Mouse (Mus musculus): ENCODE measurements around the gene Rpl3. TPM values are rescaled to one million over a fixed set of nuclear protein-coding genes. Genes with fewer than 3 reads are reported as not detected.
A peak's percentile ranks its signal among the peaks of the same experiment; 100 is the strongest.

The Rpl3 gene
- polyA plus RNA-seq, 1 experiment = 3,044 TPM

- Histone ChIP-seq H3K36me3 (ENCODE audit: control insufficient read depth, insufficient read depth, low read length, poor library complexity, severe bottlenecking) (peaks cover 46% of the 10 kb centered on the region), H3K4me1 (ENCODE audit: control insufficient read depth, insufficient read depth, low read length) (no peaks in the 10 kb centered on the region), H3K27me3 (ENCODE audit: control insufficient read depth, insufficient read depth, low read length, poor library complexity, severe bottlenecking) (no peaks in the 10 kb centered on the region), H3K9ac (ENCODE audit: low read depth, poor library complexity, severe bottlenecking) (no peak overlapping the region), H3K27ac (ENCODE audit: insufficient read depth, low read length) (peak overlapping the region; percentile 26), H3K4me3 (ENCODE audit: low read depth, low read length) (no peak overlapping the region), H3K9me3 (replicated peaks; ENCODE audit: control insufficient read depth, insufficient read depth, low read length, poor library complexity, severe bottlenecking) (no peaks in the 10 kb centered on the region)
- peak; percentile 65 for TF ChIP-seq CTCF (IDR thresholded peaks at IDR 0.05; ENCODE audit: low read depth, low read length)
- no peak for TF ChIP-seq EP300 (IDR thresholded peaks at IDR 0.05; ENCODE audit: insufficient read depth, low read depth, low read length)
- TF ChIP-seq POLR2A (IDR thresholded peaks at IDR 0.05; ENCODE audit: insufficient read depth, low read length) = no peak
Measured at GRCm38 (mm10) chr15:80076338-80077136, 15.1 kb downstream of the Rpl3 start.

DNA sequence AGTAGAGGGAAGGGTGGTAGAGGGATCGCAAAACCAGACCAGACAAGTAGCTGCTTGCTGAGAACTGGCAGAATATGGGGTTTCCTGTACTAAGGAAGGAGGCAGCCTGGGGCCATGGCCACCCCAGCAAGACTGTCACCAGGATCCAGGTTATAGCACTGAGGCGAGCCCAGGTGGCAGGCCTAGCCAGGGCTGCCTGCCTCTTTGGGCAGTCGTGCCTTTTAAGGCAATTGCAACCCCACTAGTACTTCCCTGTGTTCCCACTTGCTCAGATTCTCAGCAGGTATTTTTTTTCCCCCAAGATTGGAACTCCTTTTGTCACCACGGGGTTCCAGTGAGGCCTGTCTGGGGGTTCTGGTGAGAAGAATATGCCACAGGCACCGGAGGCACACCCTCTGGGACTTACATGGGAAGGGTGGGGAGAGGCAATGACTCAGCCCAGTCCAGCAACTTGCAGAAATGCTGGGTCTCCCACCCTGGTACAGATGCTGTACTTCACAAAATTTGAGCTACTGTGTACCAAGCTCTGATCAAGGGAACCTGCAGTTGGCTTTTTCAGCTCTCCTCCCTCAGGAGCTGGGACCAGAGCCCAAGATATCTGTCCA is 15.8 kb downstream of the Rpl3 start:
- H3K4me1 ChIP-seq (ENCODE audit: control insufficient read depth, insufficient read depth, low read length) = no peaks in the 10 kb centered on the region
- H3K9ac ChIP-seq (ENCODE audit: low read depth, poor library complexity, severe bottlenecking) = no peak overlapping the region
- no peaks in the 10 kb centered on the region for H3K9me3 ChIP-seq (replicated peaks; ENCODE audit: control insufficient read depth, insufficient read depth, low read length, poor library complexity, severe bottlenecking)
- TF ChIP-seq CTCF (IDR thresholded peaks at IDR 0.05; ENCODE audit: low read depth, low read length) (no peak), EP300 (IDR thresholded peaks at IDR 0.05; ENCODE audit: insufficient read depth, low read depth, low read length) (no peak), POLR2A (IDR thresholded peaks at IDR 0.05; ENCODE audit: insufficient read depth, low read length) (no peak)
- H3K4me3 ChIP-seq (ENCODE audit: low read depth, low read length) = no peak overlapping the region
- H3K27ac ChIP-seq (ENCODE audit: insufficient read depth, low read length) = peak overlapping the region; percentile 26
- H3K36me3 ChIP-seq (ENCODE audit: control insufficient read depth, insufficient read depth, low read length, poor library complexity, severe bottlenecking) = peaks cover 38% of the 10 kb centered on the region
- no peaks in the 10 kb centered on the region for H3K27me3 ChIP-seq (ENCODE audit: control insufficient read depth, insufficient read depth, low read length, poor library complexity, severe bottlenecking)

- Histone ChIP-seq H3K9me3 (replicated peaks; ENCODE audit: control insufficient read depth, insufficient read depth, low read length, poor library complexity, severe bottlenecking) (no peaks in the 10 kb centered on the region), H3K36me3 (ENCODE audit: control insufficient read depth, insufficient read depth, low read length, poor library complexity, severe bottlenecking) (peaks cover 33% of the 10 kb centered on the region), H3K4me3 (ENCODE audit: low read depth, low read length) (no peak overlapping the region), H3K27ac (ENCODE audit: insufficient read depth, low read length) (no peak overlapping the region), H3K4me1 (ENCODE audit: control insufficient read depth, insufficient read depth, low read length) (no peaks in the 10 kb centered on the region), H3K9ac (ENCODE audit: low read depth, poor library complexity, severe bottlenecking) (no peak overlapping the region), H3K27me3 (ENCODE audit: control insufficient read depth, insufficient read depth, low read length, poor library complexity, severe bottlenecking) (no peaks in the 10 kb centered on the region)
- TF ChIP-seq CTCF (IDR thresholded peaks at IDR 0.05; ENCODE audit: low read depth, low read length) (no peak), EP300 (IDR thresholded peaks at IDR 0.05; ENCODE audit: insufficient read depth, low read depth, low read length) (no peak), POLR2A (IDR thresholded peaks at IDR 0.05; ENCODE audit: insufficient read depth, low read length) (no peak)
Measured at GRCm38 (mm10) chr15:80075374-80075694, 16.3 kb downstream of the Rpl3 start.

- Histone ChIP-seq H3K27ac (ENCODE audit: insufficient read depth, low read length) (no peak overlapping the region), H3K36me3 (ENCODE audit: control insufficient read depth, insufficient read depth, low read length, poor library complexity, severe bottlenecking) (peaks cover 28% of the 10 kb centered on the region), H3K9me3 (replicated peaks; ENCODE audit: control insufficient read depth, insufficient read depth, low read length, poor library complexity, severe bottlenecking) (no peaks in the 10 kb centered on the region), H3K4me1 (ENCODE audit: control insufficient read depth, insufficient read depth, low read length) (peaks cover 3% of the 10 kb centered on the region), H3K27me3 (ENCODE audit: control insufficient read depth, insufficient read depth, low read length, poor library complexity, severe bottlenecking) (no peaks in the 10 kb centered on the region), H3K4me3 (ENCODE audit: low read depth, low read length) (no peak overlapping the region), H3K9ac (ENCODE audit: low read depth, poor library complexity, severe bottlenecking) (no peak overlapping the region)
- TF ChIP-seq EP300 (IDR thresholded peaks at IDR 0.05; ENCODE audit: insufficient read depth, low read depth, low read length) (no peak), CTCF (IDR thresholded peaks at IDR 0.05; ENCODE audit: low read depth, low read length) (no peak), POLR2A (IDR thresholded peaks at IDR 0.05; ENCODE audit: insufficient read depth, low read length) (no peak)
Measured at GRCm38 (mm10) chr15:80074663-80075373, 16.9 kb downstream of the Rpl3 start.

GRCm38 (mm10) chr15:80073256-80073621 is 18.4 kb downstream of the Rpl3 start:
- H3K9me3 ChIP-seq (replicated peaks; ENCODE audit: control insufficient read depth, insufficient read depth, low read length, poor library complexity, severe bottlenecking) = no peaks in the 10 kb centered on the region
- H3K9ac ChIP-seq (ENCODE audit: low read depth, poor library complexity, severe bottlenecking) = no peak overlapping the region
- no peak overlapping the region for H3K27ac ChIP-seq (ENCODE audit: insufficient read depth, low read length)
- TF ChIP-seq CTCF (IDR thresholded peaks at IDR 0.05; ENCODE audit: low read depth, low read length) (no peak), POLR2A (IDR thresholded peaks at IDR 0.05; ENCODE audit: insufficient read depth, low read length) (no peak), EP300 (IDR thresholded peaks at IDR 0.05; ENCODE audit: insufficient read depth, low read depth, low read length) (no peak)
- H3K36me3 ChIP-seq (ENCODE audit: control insufficient read depth, insufficient read depth, low read length, poor library complexity, severe bottlenecking) = peaks cover 13% of the 10 kb centered on the region
- H3K4me1 ChIP-seq (ENCODE audit: control insufficient read depth, insufficient read depth, low read length) = peaks cover 3% of the 10 kb centered on the region
- H3K27me3 ChIP-seq (ENCODE audit: control insufficient read depth, insufficient read depth, low read length, poor library complexity, severe bottlenecking) = no peaks in the 10 kb centered on the region
- no peak overlapping the region for H3K4me3 ChIP-seq (ENCODE audit: low read depth, low read length)

Data from ES-Bruce4 (cell line).